Mouse (Mus musculus) layer of hippocampus, postnatal 36 days (tissue): ENCODE results near the gene Ccnjl. TPM values are rescaled to one million over a fixed set of nuclear protein-coding genes. Genes with fewer than 3 reads are reported as not detected.
A peak's percentile ranks its signal among the peaks of the same experiment; 100 is the strongest.

Experiments
- DNase-seq, 2 experiments: peaks; one replicate each; pipeline ENCODE4 v3.0.0; 2022
- total RNA-seq, 2 experiments: library from RNA; stranded (reverse); gene quantifications; 2 replicates each; pipeline ENCODE4 v1.2.3; 2021

The Ccnjl gene
- total RNA-seq: 10 to 100 TPM in 1 of 2 experiments, 1 to 10 TPM in 1; 8.3 to 11.3 TPM

DNA sequence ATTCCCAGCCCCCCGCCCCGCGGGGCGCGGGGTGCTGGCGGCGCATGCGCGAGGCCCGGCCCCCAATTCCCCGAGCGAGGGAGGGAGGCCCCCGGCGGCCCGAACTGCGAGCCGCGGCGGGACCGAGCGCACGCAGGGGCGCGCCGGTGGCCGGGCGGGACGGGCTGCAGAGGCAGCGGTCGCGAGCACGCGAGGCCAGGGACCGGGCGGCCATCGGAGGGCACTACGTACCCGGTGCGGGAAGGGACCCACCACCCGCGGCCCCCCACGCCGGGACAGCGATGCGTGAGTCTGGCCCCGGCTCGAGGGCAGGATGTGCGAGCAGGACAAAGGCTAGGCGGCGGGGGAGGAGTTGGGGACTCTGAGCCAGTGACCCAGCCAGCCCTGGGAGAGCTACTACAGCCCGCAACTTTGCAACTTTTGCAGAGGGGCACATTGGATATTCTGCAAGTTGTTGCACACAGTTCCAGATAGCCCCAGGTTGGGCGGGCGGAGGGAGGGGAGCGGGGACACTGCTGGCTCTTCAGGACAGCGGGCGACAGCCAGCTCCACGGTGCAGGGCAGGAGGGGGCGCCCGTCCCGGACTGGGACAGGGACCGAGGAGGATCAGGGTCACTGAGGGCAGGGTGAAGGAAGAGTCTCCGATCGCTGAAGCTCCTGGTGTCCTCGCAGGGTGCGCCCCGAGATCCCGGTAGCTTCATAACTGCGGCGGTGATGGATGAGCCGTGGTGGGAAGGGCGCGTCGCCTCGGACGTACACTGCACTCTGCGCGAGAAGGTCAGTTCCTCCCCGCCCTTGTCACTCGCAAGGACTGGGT, at the start of gene Ccnjl:
Gene Ccnjl, plus strand, starts transcription at position 102 of the 817 bp plus-strand sequence.
- no peak for DNase-seq

DNA sequence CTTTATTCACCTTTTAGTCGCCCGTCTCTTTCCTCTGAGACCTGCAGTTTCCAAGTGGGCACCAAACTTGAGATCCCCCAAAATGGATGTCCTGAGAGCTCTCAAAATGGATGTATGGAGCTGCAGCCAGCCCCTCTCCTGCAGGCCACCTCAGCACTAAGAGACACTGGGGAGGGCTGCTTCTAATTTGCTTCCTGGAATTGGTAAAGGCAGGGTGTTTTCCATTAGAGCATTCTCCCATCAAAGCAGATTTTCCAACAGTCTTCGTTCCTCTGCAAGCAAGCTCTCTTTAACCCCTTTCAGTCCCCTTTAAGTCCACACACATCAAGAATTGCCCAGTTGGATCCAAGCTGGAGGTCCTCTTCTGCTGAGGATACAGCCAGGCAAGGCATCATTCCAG, 49.2 kb upstream of the Ccnjl start:
- DNase-seq: no peak

DNA sequence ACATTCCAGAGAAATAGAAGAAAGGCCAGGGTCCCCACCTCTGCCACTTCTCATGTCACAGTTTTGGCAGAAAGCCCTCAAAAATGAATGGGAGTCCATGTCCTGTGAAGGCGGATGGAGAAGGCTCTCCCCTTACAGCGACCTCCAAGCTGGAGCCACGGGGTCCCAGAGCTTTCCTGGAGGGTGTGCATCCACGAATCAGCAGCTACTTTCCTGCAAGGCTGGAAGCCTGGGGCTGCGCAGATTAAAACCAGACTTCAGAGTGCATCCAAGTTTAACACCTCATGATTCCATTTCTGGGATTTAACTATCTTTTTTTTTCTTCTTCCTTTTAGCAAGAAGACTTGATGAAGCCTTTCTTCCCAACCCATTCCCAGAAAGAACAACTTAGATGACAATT, 48.0 kb upstream of the Ccnjl start:
- DNase-seq: no peak

DNA sequence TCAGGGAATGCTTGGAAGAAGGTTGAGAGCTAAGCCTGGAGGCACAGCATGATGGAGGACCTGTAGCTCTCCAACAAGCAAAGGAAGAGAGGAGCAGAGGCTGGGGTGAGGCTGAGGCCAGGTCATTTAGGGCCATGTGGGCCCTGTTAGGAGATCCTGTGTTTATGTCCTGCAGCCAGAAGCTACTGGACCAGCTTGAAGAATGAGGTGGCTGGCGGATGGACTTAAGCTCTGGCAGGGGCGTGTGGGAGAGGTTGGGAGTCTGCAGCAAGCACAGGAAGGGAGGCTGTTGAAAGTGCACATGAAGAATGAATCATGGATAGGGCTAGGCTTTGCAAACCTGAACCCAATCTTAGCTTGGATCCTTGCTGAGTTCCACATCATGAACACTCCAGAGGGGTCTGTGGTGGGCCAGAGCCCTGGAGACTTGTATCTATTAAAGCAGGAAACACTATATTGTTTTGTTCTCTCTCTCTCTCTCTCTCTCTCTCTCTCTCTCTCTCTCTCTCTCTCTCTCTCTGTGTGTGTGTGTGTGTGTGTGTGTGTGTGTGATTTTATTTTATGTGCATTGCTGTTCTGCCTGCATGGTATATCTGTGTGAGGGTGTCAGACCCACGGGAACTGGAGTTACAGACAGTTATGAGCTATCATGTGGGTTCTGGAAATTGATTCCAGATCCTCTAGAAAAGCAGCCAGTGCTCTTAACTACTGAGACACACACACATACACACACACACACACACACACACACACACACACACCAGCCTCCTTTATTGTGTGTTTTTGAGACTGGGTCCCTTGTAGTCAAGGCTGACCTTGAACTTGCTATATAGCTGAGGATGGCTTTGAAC, 46.7 kb upstream of the Ccnjl start:
- no peak for DNase-seq

DNA sequence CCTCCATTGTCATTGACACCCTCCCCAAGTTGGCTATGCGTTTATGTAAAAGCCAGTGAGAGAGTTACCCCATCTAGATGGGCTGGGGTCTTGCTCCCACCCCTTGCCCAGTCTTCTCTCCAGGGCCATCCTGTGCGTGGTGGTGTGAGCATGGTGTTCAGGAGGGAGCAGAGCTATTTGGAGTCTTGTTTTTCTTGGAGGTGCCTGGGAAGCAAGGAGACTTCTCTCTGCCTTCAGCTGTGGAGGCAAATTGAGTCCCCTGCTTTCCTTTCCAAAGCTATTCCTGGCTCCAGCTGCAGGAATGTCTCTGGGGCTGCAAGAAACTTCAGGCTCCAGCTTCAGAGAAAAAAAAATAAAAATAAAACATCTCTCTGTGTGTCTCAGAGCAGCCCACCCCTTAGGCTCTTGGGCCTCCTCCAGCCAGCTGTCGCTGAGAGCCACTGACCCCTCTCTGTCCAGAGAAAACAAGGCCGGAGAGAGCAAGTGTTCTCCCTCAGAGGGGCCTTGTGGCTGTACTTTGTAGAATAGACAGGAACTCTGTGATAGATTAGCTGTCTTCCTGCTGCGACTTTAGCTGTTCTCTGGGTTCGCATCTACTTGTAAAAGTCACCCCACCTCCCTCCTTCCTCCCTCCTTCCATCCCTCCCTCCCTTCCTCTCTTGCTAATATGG, 45.3 kb upstream of the Ccnjl start:
- DNase-seq: no peak

DNA sequence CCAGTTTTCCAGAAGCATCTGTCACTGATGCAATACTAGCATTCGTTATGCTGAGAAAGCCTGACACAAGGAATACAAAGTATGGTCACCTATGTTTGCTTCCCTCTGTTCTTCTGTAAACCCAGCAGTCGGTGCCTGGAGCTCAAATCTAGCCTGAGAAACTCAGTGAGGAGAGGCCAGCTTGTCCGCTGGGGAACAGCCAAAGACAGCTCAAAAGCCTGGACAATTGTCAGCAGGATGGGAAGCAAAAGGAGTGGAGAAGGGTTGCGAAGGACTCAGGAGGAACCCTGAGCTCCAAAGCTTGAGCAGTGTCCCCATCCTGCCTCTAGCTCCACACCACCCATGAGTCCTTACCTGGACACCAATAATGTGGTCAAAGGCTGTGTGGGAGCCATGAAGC, 44.5 kb upstream of the Ccnjl start:
- no peak for DNase-seq

DNA sequence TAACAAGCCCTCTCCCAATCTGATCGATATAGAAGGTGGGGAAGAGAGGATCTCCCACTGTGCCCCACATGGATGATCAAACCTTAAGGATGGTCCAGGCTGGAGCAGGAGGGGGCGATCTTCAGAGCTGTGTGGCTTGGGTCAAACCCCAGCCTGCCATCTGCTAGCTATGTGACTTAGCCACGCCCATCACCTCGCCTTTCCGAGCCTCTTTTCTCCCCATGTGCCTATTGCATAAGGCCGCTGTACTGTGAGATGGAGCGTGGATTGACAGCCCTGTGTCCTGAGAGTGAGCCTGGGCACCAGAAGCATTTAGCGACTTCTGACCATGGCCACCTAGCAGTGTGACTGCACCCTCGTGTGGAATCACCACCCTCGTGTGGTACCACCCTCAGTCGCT, 43.9 kb upstream of the Ccnjl start:
- no peak for DNase-seq

DNA sequence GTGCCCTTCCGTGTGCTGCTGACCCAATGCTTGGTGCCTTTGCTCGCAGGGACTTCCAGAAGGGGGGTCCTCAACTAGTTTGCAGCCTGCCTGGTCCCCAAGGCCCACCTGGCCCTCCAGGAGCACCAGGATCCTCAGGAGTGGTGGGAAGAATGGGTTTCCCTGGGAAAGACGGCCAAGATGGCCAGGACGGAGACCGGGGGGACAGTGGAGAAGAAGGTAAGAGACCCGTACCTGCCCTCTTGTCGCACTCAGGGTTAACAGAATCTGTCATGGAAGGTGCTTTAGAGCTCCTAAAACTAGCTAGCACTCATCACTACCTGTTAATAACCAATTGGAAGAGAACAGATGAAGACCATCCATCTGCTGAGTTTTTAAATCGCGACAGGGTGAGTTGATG, 42.7 kb upstream of the Ccnjl start:
- DNase-seq: no peak

DNA sequence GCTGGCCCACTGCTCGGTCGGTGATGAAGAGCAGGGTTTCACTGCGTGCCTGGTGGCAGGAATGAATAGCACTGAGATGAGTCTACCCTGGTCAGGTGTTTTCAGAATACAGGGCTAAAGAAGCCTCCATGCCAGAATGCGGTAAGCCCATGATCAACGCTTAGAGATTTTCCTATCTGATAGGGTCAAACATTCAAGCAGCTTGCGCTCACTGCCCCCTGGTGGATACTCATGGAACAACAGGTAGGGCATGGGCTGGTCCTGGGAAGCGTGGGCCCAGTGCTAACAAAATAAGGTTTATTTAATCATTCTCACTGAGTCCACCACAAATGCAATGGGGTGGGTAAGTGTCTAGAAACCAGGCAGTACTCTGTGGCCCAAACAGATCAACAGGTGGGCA, 35.9 kb upstream of the Ccnjl start:
- DNase-seq: peak; percentile 67 to 71

DNA sequence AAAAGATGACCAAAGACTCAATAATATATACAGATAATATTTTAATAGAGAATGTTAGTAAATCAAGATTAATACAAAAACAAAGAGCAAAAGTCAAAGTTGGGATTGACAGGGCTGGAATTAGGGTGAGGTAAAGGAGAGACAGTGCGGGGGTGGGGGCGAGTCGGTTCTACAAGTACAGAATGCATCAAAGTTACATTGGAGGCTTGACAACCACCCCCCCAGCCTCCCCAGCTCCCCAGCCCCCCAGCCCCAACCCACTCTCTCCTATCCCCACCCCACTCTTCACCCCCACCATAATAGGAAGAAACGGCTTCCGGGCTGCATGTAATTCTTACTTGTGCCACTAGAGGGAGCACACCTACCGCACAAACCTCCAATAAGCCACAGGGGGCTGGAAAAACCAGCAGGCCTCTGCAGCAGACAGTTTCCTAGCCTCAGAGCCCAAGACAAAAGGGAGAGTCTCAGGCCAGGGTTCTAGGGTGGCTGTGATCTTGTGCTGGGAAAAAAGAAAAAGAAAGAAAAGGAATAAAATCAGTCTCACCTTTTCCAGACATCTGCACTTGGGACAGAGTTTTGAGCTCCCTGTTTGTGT, 34.7 kb upstream of the Ccnjl start:
- peak; percentile 71 to 75 for DNase-seq

DNA sequence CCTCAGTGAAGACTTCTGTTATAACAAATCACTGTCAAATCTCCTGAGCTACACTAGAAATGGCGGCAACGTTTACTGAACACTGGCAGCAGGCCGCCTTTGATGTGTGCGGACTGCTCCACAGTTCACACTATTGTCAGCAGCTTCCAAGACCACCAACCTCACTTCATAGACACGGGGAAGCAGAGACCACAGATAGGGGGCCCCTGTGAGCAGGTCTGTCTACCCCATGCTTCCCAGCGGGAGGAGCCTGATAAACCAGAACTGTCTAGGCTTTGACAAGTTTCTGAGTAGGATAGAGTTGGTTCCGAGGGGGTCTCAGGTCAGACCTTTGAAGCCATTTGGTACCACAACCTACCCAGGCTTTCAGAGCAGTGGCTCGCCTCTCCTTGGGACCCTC, 33.5 kb upstream of the Ccnjl start:
- DNase-seq: no peak

DNA sequence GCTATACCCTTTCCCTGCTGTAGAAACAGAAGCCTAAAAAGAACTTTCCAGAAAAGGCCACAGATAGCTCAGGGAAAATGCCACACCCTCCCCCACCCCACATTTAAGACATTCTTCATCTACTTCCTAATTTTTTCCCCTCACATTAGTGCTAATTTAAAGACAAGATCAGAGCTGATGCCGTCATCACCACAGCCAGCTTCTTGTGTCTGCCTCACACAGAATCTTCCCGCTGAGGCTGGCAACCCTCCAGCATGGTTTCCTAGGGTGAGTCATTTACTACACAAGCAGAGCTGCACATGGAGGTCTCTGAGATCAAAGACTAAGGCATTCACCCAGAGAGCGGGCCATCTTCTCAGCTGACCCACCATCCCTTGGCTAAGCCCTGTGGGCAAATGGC, 33.1 kb upstream of the Ccnjl start:
- peak in 1 of 2 experiments; percentile 37 for DNase-seq

DNA sequence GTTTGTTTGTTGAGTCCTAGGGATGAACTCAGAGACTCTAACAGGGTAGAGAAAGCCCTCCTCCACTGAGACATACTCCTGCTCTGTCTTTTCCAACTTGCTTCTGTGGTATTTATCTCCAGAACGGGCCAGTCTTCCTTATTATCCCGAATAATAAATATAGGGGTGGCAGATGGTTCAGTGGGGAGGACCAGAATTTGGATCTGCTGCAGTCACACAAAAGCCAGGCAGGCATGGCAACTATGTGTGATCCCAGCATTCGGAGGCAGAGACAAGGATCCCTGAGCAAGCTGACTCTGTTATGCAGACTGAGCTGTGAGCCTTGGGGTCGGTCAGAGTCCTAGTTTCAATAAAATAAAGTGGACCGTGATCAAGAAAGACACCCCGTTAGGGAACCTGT, 27.3 kb upstream of the Ccnjl start:
- peak in 1 of 2 experiments; percentile 32 for DNase-seq

DNA sequence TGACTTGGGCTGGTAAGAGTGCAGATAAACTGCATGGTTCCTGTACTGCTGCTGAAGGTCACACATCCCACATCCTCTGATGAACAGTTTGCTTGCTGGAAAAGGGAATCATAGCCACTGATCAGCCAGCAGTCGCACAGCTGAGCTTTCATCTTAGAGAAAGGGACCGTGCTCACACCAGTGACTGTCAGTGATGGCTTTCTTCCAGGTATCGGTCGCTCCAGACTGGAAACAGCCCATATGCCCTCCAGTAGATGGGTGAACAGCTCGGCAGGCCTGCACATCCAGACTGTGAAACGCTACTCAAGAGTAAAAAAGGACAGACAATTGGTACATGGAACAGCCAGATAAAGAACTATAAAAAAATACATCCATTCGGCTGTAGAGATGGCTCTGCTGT, 23.4 kb upstream of the Ccnjl start:
- no peak for DNase-seq

DNA sequence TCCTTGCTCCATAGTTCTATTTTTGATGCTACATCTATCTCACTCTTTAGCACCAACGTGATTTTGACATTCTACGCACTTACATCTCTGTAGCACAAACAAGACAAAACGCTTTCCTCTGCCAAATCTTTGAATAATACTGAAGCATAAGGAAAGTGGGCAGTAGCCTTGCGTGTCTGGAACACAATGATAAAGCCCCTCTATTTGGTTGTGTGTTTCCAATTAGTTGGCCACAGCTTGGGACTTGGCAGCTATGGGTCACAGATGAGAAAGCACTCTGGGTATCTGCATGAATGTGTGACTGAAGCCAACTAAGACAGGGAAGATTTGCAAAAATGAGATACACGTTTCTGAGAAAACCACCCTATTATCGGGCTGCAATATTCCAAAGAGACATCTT, 20.6 kb upstream of the Ccnjl start:
- no peak for DNase-seq

DNA sequence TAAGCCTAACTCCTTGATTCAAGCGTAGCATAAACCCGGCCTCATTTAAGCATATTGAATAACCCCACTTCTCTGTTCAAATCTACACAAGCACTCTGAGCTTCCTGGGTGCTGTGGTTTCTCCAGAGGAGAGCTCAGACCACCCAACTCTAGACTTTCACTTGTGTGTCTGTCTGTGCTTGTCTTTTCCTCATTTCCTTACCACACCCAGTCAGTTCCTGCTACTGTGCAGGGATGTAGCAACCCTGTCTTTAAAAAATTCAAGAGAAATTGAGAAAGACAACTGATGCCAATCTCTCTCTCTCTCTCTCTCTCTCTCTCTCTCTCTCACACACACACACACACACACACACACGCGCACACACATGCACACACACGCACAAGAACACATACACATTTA, 18.7 kb upstream of the Ccnjl start:
- DNase-seq: no peak

DNA sequence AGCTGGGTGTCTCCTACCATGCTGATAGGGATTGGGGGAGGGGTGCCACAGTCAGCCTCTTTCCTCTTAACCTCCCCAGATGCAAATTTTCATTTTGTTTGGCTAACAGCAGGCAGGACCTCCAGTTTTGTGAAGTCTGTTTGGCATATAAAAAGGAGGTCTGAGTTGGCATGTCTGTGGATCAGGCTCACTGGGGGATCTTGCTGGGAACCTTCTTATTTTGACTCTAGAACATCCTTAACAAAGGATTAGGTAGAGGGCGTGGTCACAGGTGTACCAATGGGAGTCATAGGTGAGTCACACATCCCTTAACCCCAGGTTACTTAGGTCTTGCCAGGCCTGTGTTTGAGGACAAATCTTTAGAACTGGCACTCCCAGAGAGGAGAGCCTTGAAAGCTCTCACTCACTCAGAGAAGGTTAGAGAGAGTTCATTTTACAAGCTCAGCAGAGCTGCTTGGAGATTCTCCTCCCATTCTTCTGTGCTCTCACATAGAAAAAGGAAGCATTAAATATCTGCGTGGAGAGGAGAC, 15.9 kb upstream of the Ccnjl start:
- no peak for DNase-seq

DNA sequence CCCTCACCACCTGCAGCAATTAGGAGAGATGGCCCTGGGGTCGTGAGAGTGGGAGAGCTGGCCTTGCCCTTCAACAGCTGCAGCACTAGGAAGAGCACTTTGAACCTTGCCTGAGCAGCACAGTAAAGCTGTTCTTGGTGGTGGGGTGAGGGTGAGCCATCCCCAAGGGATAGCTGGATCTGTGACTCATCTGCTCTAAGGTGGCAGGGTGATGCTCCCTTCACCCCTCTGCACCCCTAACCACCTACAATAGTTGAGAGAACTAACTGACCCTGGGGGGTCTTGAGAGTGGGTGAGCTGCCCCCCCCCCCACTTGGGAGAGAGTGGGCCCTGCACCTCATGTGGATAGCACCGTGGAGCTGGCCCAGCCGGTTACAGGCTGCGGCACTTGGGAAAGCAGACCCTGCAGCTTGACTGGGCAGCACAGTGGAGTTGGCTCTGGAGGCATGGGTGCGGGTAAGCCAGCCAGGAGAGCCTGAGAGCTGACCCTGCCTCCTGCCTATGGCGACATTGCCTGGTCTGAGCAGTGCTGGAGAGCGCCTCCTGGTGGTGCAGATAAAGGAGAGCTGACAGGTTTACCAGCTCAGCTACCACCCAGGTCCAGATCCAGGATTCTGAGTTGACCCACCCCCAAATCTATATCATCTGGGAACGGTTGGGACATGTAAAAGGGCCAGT, 12.1 kb upstream of the Ccnjl start:
- no peak for DNase-seq

DNA sequence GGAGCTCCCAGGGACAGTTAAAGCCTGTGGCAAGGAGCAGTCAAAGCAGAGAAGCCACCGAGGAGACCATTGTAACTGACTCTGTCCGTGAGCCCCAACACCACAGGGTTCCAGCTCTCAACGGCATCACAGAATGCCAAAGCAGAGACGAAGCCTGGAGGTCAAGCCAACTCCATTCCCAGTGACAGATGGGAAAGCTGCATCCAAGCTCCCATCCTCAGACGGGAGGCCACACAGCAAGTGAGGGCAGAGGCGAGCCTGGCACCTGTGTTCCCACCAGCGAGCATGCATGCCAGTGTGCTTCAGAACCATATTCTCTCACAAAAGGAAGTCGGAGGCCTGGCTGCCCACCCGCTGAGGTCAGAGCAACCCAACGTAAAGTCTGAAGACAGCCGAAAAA, 10.9 kb upstream of the Ccnjl start:
- no peak for DNase-seq

DNA sequence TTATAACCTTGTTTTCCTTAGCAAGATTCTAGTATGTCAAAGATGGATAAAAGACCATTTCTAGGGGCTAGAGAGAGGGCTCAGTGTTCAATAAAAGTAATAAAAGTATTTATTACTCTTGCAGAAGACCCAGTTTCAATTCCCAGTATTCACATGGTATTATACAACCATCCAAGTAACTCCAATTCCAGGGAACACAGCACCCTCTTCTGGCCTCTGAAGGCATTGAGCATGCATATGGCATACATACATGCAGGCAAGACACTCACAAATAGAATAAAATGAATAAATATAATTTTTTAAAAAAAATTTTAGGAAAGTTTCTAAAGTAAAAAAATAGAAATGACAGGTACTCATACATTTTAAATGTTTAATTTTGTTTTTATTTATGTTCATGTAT, 10.5 kb upstream of the Ccnjl start:
- DNase-seq: no peak

DNA sequence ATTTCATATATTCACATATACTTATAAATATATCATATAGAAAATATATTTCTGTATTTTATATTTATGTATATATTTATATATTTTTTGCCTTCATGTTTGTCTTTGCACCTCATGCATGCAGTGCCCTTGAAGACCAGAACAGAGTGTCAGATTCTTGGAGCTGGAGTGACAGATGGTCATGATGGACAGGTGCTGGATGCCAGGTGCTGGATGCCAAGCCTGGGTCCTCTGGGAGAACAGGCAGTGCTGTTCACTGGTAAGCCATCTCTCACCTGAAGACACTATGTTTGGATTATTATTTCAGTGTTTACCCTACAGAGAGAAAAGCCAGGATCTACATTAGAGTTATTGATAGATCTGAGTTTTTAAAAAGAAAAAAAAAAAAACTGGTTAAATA, 9.8 kb upstream of the Ccnjl start:
- DNase-seq: no peak

DNA sequence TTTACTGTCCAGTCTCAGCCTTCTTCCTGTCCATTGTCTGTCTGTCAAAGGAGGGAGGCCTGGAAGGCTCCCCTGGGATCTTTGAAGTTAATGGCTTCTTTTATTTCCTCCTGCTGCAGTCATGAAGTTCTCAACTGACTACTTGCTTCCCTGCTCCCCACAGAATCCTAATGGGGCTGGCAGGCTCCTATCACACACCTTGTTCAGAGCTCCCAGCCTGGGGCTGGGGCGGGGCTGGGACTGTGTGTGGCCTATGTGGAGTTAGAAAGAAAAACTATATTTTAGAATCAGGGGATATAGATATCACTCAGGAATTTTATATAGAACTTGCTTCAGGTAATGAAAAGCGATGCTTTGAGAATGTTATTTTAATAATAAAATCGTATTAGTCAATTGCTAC, 8.1 kb upstream of the Ccnjl start:
- DNase-seq: no peak
